Mouse (Mus musculus) testis, postnatal 10 days (tissue): ENCODE measurements around the gene Fcer1g.
"Not testable (repeated sequence)": the region's sequence is repeated elsewhere in the genome, so short reads cannot be mapped to it uniquely, and the experiment has no call there.

Source experiments
- DNase-seq: peaks from one replicate; pipeline ENCODE4 v3.0.0; 2021; ENCODE audit warnings: low spot score

Fcer1g gene

GRCm38 (mm10) chr1:171245353-171245752, 11.2 kb upstream of the Fcer1g start:
- DNase-seq: no peak

GRCm38 (mm10) chr1:171241952-171242351, 7.8 kb upstream of the Fcer1g start:
- DNase-seq: not testable (repeated sequence)

GRCm38 (mm10) chr1:171240911-171241310, 6.7 kb upstream of the Fcer1g start:
- no peak for DNase-seq

- no peak for DNase-seq
These were observed 6.0 kb upstream of the Fcer1g start for GRCm38 (mm10) chr1:171239992-171240744.

- peak; percentile 82 for DNase-seq
These were observed 4.3 kb upstream of the Fcer1g start for GRCm38 (mm10) chr1:171238463-171238862.

GRCm38 (mm10) chr1:171237438-171237837, 3.3 kb upstream of the Fcer1g start:
- no peak for DNase-seq

GRCm38 (mm10) chr1:171235791-171236190, 1.6 kb upstream of the Fcer1g start:
- DNase-seq: no peak

- DNase-seq: no peak
These were observed 373 bp upstream of the Fcer1g start for GRCm38 (mm10) chr1:171234538-171234937.

- DNase-seq: no peak
These were observed 1.1 kb downstream of the Fcer1g start for GRCm38 (mm10) chr1:171232800-171233730.

- no peak for DNase-seq
These were observed 1.8 kb downstream of the Fcer1g start for GRCm38 (mm10) chr1:171232348-171232747.

- no peak for DNase-seq
These were observed 2.3 kb downstream of the Fcer1g start for GRCm38 (mm10) chr1:171231844-171232243.

- no peak for DNase-seq
These were observed 4.0 kb downstream of the Fcer1g start for GRCm38 (mm10) chr1:171230215-171230614.

GRCm38 (mm10) chr1:171229750-171230149, 4.4 kb downstream of the Fcer1g start:
- DNase-seq: no peak

GRCm38 (mm10) chr1:171227879-171228278, 6.3 kb downstream of the Fcer1g start:
- no peak for DNase-seq

- no peak for DNase-seq
These were observed 7.4 kb downstream of the Fcer1g start for GRCm38 (mm10) chr1:171226780-171227179.

GRCm38 (mm10) chr1:171224857-171225256, 9.3 kb downstream of the Fcer1g start, which contains the start of gene Apoa2:
TSS of gene Apoa2 (plus strand) at chr1:171225054.
- DNase-seq: no peak

- peak; percentile 76 for DNase-seq
These were observed 10.4 kb downstream of the Fcer1g start for GRCm38 (mm10) chr1:171223796-171224195.

- DNase-seq: no peak
These were observed 11.0 kb downstream of the Fcer1g start for GRCm38 (mm10) chr1:171223168-171223567.

- DNase-seq: peak; percentile 83
These were observed 11.7 kb downstream of the Fcer1g start, which contains the start of gene Tomm40l for GRCm38 (mm10) chr1:171222238-171223155. TSS of gene Tomm40l (minus strand) at chr1:171222514.

- DNase-seq: peak; percentile 59
These were observed 12.6 kb downstream of the Fcer1g start for GRCm38 (mm10) chr1:171221281-171222193.

GRCm38 (mm10) chr1:171220871-171221270, 13.3 kb downstream of the Fcer1g start:
- peak; percentile 95 for DNase-seq
